Mouse (Mus musculus) cerebellum, adult 11-12 months (tissue): ENCODE measurements at regions not wholly inside any gene's neighbourhood (a gene's known extent, or its start where the extent isn't known, plus 50 kb on each side); places are given as distances from the start of the nearest gene placed in this dataset.

Source experiments
- DNase-seq: peaks from one replicate; pipeline ENCODE4 v3.0.0; 2022

- DNase-seq, result no peak
These were observed 193.5 kb upstream of the Arpp21 start for GRCm38 (mm10) chr9:112429196-112429595.

DNA sequence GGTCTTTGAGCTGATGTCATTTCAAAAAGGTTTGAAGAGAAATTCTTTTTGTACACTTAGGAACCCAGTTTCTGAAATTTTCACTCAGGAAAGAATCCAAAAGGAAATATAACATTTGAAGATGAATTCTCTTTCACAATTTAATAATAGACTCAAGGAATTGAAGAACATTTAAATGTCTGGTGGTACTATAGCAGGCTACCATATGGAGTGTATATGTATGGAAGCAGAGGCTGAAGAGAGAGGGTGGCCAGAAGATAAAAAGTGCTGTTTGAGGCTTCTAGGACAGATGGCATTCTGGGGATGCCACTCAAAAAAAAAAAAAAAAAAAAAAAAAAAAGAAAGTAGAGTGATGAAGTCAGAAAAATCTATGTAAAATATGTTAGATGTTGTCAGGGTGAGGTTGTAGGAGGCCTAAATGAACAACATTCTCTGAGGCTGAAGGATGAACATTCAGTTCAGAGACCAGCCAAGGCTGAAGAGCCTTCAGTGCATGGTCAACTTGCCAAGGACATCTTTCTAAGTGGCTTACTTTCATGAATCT, 170.1 kb upstream of the Arpp21 start:
- no peak for DNase-seq

GRCm38 (mm10) chr9:112370746-112371145, 135.0 kb upstream of the Arpp21 start:
- DNase-seq, result no peak

DNA sequence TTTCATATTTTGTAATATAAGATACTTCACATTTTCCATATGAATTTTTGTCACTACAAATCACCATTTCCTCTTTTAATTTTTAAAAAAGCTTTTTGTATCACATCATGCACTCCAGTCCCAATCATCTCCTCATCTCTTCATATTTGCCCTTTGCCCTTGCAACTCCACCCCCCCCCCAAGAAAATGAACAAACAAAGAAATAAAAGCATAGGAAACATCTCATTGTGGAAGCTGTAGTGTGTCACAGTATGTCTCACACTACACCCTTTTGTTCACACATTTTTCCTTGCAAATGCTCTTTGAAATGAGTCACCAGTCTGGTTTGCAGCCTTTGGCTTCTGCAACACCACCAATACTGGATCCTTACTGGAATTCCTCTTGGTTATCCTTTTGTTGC, 131.6 kb upstream of the Arpp21 start:
- DNase-seq, result no peak

GRCm38 (mm10) chr9:112361355-112361754, 125.6 kb upstream of the Arpp21 start:
- DNase-seq, result no peak

DNA sequence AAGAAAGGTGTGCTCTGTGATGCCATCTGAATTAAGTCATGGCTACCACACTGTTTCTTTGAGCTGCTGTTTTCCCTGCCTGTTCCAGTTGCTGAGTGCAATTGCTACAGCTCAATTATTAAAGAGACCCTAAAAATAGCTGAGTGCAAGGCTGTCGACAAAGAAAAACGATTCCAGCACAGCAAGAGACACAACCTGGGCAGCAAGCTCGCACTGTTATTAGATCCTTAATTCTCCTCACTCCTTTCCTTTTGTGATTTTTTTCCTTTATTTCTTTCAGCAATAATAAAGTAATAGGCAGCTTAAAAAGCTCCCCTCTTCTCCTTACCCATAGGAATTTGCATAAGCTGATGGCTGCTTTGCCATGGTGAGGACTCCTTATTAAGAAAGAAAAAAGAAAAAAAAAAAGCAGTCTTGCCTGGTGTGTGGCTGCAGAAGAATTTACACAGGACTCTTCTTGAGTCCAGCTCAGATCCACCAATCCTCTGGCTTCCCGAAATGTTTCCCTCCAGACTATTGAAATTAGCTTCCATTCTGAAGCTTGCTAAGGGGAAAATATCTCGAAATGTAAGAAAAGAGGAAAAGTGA, 123.1 kb upstream of the Arpp21 start:
- no peak for DNase-seq

GRCm38 (mm10) chr9:112353196-112353595, 117.5 kb upstream of the Arpp21 start:
- DNase-seq, result peak; percentile 27

GRCm38 (mm10) chr9:112348942-112349341, 113.2 kb upstream of the Arpp21 start:
- DNase-seq, result no peak

- DNase-seq, result no peak
These were observed 109.1 kb upstream of the Arpp21 start for GRCm38 (mm10) chr9:112344792-112345191.

- DNase-seq, result no peak
These were observed 104.6 kb upstream of the Arpp21 start for GRCm38 (mm10) chr9:112340363-112340762.

GRCm38 (mm10) chr9:112320016-112320415, 84.3 kb upstream of the Arpp21 start:
- no peak for DNase-seq

- no peak for DNase-seq
These were observed 73.2 kb upstream of the Arpp21 start for GRCm38 (mm10) chr9:112308950-112309349.

DNA sequence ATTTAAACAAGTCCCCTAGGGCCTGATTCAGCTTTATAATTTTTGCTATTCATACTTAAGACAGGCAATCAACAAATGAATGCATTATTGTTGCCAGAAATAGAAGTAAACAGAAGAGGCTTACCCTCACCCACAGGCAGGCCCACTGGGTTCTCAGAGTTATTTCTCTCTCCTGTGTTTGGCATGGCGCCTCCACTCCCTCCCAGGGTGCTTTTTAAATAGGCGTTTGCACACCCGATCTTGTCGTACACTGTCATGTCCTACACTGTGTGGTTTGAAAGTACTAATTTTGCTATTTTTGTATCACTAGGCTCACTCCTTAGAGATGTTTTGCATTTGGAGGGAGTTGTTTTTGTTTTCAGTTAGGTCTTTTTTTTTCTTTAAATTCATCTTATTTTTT, 72.1 kb upstream of the Arpp21 start:
- no peak for DNase-seq

DNA sequence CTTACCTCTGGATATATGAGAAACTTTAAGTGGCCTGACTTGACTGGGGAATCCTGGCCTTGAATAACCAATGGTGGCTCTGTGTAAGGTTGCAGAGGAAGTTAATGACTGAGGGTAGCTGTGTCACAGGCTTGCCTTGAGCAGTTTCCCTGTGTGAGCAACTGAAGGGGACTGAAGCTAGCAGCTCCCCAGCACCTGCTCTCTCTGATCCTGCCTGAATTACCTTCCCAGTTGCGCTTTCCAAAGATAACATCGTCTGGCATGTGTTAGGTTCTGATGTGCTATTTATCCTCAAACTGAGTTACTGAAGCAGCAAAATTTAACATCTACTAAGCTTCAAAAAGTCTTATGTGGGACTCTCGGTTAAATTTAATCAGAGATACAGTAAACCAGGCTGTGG, 56.1 kb upstream of the Arpp21 start:
- DNase-seq, result no peak
